Mouse (Mus musculus): ENCODE data around the gene Plin3. TPM values are rescaled to one million over a fixed set of nuclear protein-coding genes. Genes with fewer than 3 reads are reported as not detected.
"Not testable (repeated sequence)": the region's sequence is repeated elsewhere in the genome, so short reads cannot be mapped to it uniquely, and the experiment has no call there.

Plin3 gene
- polyA plus RNA-seq, 1 experiment from 2014 or later, result 65.8 TPM

GRCm38 (mm10) chr17:56269741-56270140 is 22.9 kb downstream of the Plin3 start:
- 75% methylated on average over 3 of the region's 3 CpGs for WGBS
- Histone ChIP-seq H3K9ac (peak overlapping the region; percentile 65; the same call in 1 of the 2 replicates), H3K27me3 (no peaks in the 10 kb centered on the region), H3K4me3 (peak overlapping the region; percentile 43), H3K27ac (peak overlapping the region; percentile 82), H3K4me1 (peaks cover 10% of the 10 kb centered on the region), H3K9me3 (no peaks in the 10 kb centered on the region), H3K4me2 (peak overlapping the region; percentile 71), H3K36me3 (peaks cover 35% of the 10 kb centered on the region)
- ATAC-seq (ENCODE audit: insufficient number of reproducible peaks, insufficient read depth, low FRiP score, low TSS enrichment, low read depth), result no peak

GRCm38 (mm10) chr17:56269153-56269630 is 23.5 kb downstream of the Plin3 start:
- Histone ChIP-seq H3K4me1 (peaks cover 10% of the 10 kb centered on the region), H3K4me3 (peak overlapping the region; percentile 43), H3K9ac (peak overlapping the region; percentile 65), H3K27ac (peak overlapping the region; percentile 82), H3K27me3 (no peaks in the 10 kb centered on the region), H3K9me3 (no peaks in the 10 kb centered on the region), H3K36me3 (peaks cover 38% of the 10 kb centered on the region), H3K4me2 (peak overlapping the region; percentile 71)
- WGBS, result 23% methylated on average over 12 of the region's 12 CpGs
- peak; percentile 70 for ATAC-seq (ENCODE audit: insufficient number of reproducible peaks, insufficient read depth, low FRiP score, low TSS enrichment, low read depth)

- Histone ChIP-seq H3K4me2 (no peak overlapping the region), H3K9ac (no peak overlapping the region), H3K36me3 (peaks cover 40% of the 10 kb centered on the region), H3K27me3 (no peaks in the 10 kb centered on the region), H3K4me1 (peaks cover 8% of the 10 kb centered on the region; the same call in 1 of the 2 replicates), H3K4me3 (no peak overlapping the region), H3K9me3 (no peaks in the 10 kb centered on the region), H3K27ac (no peak overlapping the region)
- no peak for ATAC-seq (ENCODE audit: insufficient number of reproducible peaks, insufficient read depth, low FRiP score, low TSS enrichment, low read depth)
- 49% methylated on average over 3 of the region's 3 CpGs for WGBS
These were observed 26.4 kb downstream of the Plin3 start for GRCm38 (mm10) chr17:56266271-56266670.

GRCm38 (mm10) chr17:56265869-56266268 is 26.8 kb downstream of the Plin3 start:
- ATAC-seq (ENCODE audit: insufficient number of reproducible peaks, insufficient read depth, low FRiP score, low TSS enrichment, low read depth), result no peak
- WGBS, result 92% methylated on average over 3 of the region's 3 CpGs
- Histone ChIP-seq H3K9me3 (no peaks in the 10 kb centered on the region), H3K27me3 (no peaks in the 10 kb centered on the region), H3K9ac (no peak overlapping the region), H3K27ac (no peak overlapping the region), H3K4me1 (peaks cover 12% of the 10 kb centered on the region; the same call in 1 of the 2 replicates), H3K4me3 (no peak overlapping the region), H3K4me2 (no peak overlapping the region), H3K36me3 (peaks cover 40% of the 10 kb centered on the region)

GRCm38 (mm10) chr17:56265011-56265410 is 27.7 kb downstream of the Plin3 start:
- H3K9ac ChIP-seq, result no peak overlapping the region
- H3K36me3 ChIP-seq, result peaks cover 41% of the 10 kb centered on the region
- no peaks in the 10 kb centered on the region for H3K9me3 ChIP-seq
- 93% methylated on average over 4 of the region's 4 CpGs for WGBS
- H3K4me3 ChIP-seq, result no peak overlapping the region
- H3K27me3 ChIP-seq, result no peaks in the 10 kb centered on the region
- H3K27ac ChIP-seq, result no peak overlapping the region
- no peak overlapping the region for H3K4me2 ChIP-seq
- ATAC-seq (ENCODE audit: insufficient number of reproducible peaks, insufficient read depth, low FRiP score, low TSS enrichment, low read depth), result no peak
- H3K4me1 ChIP-seq, result peaks cover 19% of the 10 kb centered on the region

- no peak for ATAC-seq (ENCODE audit: insufficient number of reproducible peaks, insufficient read depth, low FRiP score, low TSS enrichment, low read depth)
- H3K4me1 ChIP-seq, result peaks cover 25% of the 10 kb centered on the region
- H3K27ac ChIP-seq, result no peak overlapping the region
- no peak overlapping the region for H3K4me3 ChIP-seq
- no peak overlapping the region for H3K9ac ChIP-seq
- H3K4me2 ChIP-seq, result no peak overlapping the region
- H3K27me3 ChIP-seq, result no peaks in the 10 kb centered on the region
- WGBS, result 22% methylated on average over 8 of the region's 8 CpGs
- peaks cover 51% of the 10 kb centered on the region for H3K36me3 ChIP-seq
- no peaks in the 10 kb centered on the region for H3K9me3 ChIP-seq
These were observed 28.7 kb downstream of the Plin3 start for GRCm38 (mm10) chr17:56264020-56264419.

GRCm38 (mm10) chr17:56262645-56263094 is 30.0 kb downstream of the Plin3 start:
- 0 out of 2 replicates have a peak overlapping the region, but pooled peaks have one; percentile 34 for H3K27ac ChIP-seq
- ATAC-seq (ENCODE audit: insufficient number of reproducible peaks, insufficient read depth, low FRiP score, low TSS enrichment, low read depth), result no peak
- H3K36me3 ChIP-seq, result peaks cover 62% of the 10 kb centered on the region
- peaks cover 38% of the 10 kb centered on the region for H3K4me1 ChIP-seq
- no peak overlapping the region for H3K4me3 ChIP-seq
- 87% methylated on average over 3 of the region's 3 CpGs for WGBS
- H3K9me3 ChIP-seq, result no peaks in the 10 kb centered on the region
- no peaks in the 10 kb centered on the region for H3K27me3 ChIP-seq
- no peak overlapping the region for H3K9ac ChIP-seq
- H3K4me2 ChIP-seq, result no peak overlapping the region

- WGBS, result 70% methylated on average over 3 of the region's 3 CpGs
- peaks cover 62% of the 10 kb centered on the region for H3K36me3 ChIP-seq
- H3K4me1 ChIP-seq, result peaks cover 43% of the 10 kb centered on the region
- H3K4me3 ChIP-seq, result no peak overlapping the region
- no peak for ATAC-seq (ENCODE audit: insufficient number of reproducible peaks, insufficient read depth, low FRiP score, low TSS enrichment, low read depth)
- no peaks in the 10 kb centered on the region for H3K9me3 ChIP-seq
- H3K4me2 ChIP-seq, result no peak overlapping the region
- no peaks in the 10 kb centered on the region for H3K27me3 ChIP-seq
- H3K9ac ChIP-seq, result no peak overlapping the region
- no peak overlapping the region for H3K27ac ChIP-seq
These were observed 31.5 kb downstream of the Plin3 start for GRCm38 (mm10) chr17:56261166-56261565.

GRCm38 (mm10) chr17:56259301-56260037 is 33.2 kb downstream of the Plin3 start:
- no peaks in the 10 kb centered on the region for H3K27me3 ChIP-seq
- no peak overlapping the region for H3K4me3 ChIP-seq
- H3K9ac ChIP-seq, result peak overlapping the region; percentile 28; the same call in 1 of the 2 replicates
- peaks cover 54% of the 10 kb centered on the region for H3K36me3 ChIP-seq
- WGBS, result 91% methylated on average over 10 of the region's 10 CpGs
- no peaks in the 10 kb centered on the region for H3K9me3 ChIP-seq
- ATAC-seq (ENCODE audit: insufficient number of reproducible peaks, insufficient read depth, low FRiP score, low TSS enrichment, low read depth), result no peak
- H3K4me2 ChIP-seq, result peak overlapping the region; percentile 9; the same call in 1 of the 2 replicates
- H3K27ac ChIP-seq, result no peak overlapping the region
- H3K4me1 ChIP-seq, result peaks cover 52% of the 10 kb centered on the region

- peak overlapping the region; percentile 9 for H3K4me2 ChIP-seq
- peaks cover 54% of the 10 kb centered on the region for H3K36me3 ChIP-seq
These were observed 33.9 kb downstream of the Plin3 start for GRCm38 (mm10) chr17:56258812-56259211.

GRCm38 (mm10) chr17:56258269-56258668 is 34.4 kb downstream of the Plin3 start:
- peak overlapping the region; percentile 99 for H3K4me2 ChIP-seq
- ATAC-seq (ENCODE audit: insufficient number of reproducible peaks, insufficient read depth, low FRiP score, low TSS enrichment, low read depth); H3K27me3 ChIP-seq; H3K4me3 ChIP-seq; H3K27ac ChIP-seq; H3K9me3 ChIP-seq: not testable (repeated sequence)
- H3K9ac ChIP-seq, result 0 out of 2 replicates have a peak overlapping the region, but pooled peaks have one; percentile 16
- peaks cover 52% of the 10 kb centered on the region for H3K4me1 ChIP-seq
- WGBS, result 93% methylated on average over 19 of the region's 19 CpGs
- H3K36me3 ChIP-seq, result peaks cover 53% of the 10 kb centered on the region

More at GRCm38 (mm10) chr17:56258812-56259211, 33.9 kb downstream of the Plin3 start:
- Histone ChIP-seq H3K9ac (0 out of 2 replicates have a peak overlapping the region, but pooled peaks have one; percentile 28), H3K4me1 (peaks cover 52% of the 10 kb centered on the region)
- 71% methylated on average over 2 of the region's 2 CpGs for WGBS
- not testable (repeated sequence) for H3K9me3 ChIP-seq; H3K27ac ChIP-seq; H3K4me3 ChIP-seq; H3K27me3 ChIP-seq; ATAC-seq (ENCODE audit: insufficient number of reproducible peaks, insufficient read depth, low FRiP score, low TSS enrichment, low read depth)

Measured in embryonic facial prominence, embryonic 13.5 days (tissue).